Mouse (Mus musculus) liver, postnatal 0 days (tissue): ENCODE results near the gene Kbtbd13.
A peak's percentile ranks its signal among the peaks of the same experiment; 100 is the strongest.

Experiments
- CTCF ChIP-seq: sonication (generic); IDR thresholded peaks from 2 replicates; pipeline ENCODE4 v1.5.1; 2016; ENCODE audit warnings: antibody characterized with exemption, low read depth
- EP300 ChIP-seq: IDR thresholded peaks from 2 replicates; pipeline ENCODE4 v1.6.1; 2016; ENCODE audit warnings: antibody characterized with exemption, low read depth, mild to moderate bottlenecking

GRCm38 (mm10) chr9:65346476-65347111, 44.9 kb downstream of the Kbtbd13 start:
- TF ChIP-seq EP300 (no peak), CTCF (0 out of 2 replicates have a peak, but pooled peaks have one; percentile 3)
